Mouse (Mus musculus): ENCODE data around the gene Smco2. TPM values are rescaled to one million over a fixed set of nuclear protein-coding genes. Genes with fewer than 3 reads are reported as not detected.

Gene Smco2
- total and polyA plus RNA-seq, 3 experiments: 0.76 to 2.0 (median 2.0) TPM

- Histone ChIP-seq H3K36me3 (ENCODE audit: control insufficient read depth, insufficient read depth, low read length) (no peaks in the 10 kb centered on the region), H3K79me2 (replicated peaks; ENCODE audit: control insufficient read depth, insufficient read depth, low read length) (no peaks in the 10 kb centered on the region), H3K4me3 (no peak overlapping the region), H3K4me1 (ENCODE audit: control insufficient read depth, insufficient read depth, low read length) (no peaks in the 10 kb centered on the region; the same call in 1 of the 2 replicates), H3K27ac (no peak overlapping the region), H3K9ac (ENCODE audit: low read depth, low read length) (no peak overlapping the region), H3K27me3 (ENCODE audit: control insufficient read depth, insufficient read depth, low read length) (no peaks in the 10 kb centered on the region)
- TF ChIP-seq CTCF (IDR thresholded peaks at IDR 0.05): no peak
- no peak for TF ChIP-seq POLR2A (IDR thresholded peaks at IDR 0.05; ENCODE audit: insufficient read depth, low read depth, low read length)
- TF ChIP-seq EP300 (IDR thresholded peaks at IDR 0.05; ENCODE audit: insufficient read depth, low read depth, low read length): no peak
- DNase-seq: no peak
- intact Hi-C loops (cut with DNase I): no loop called here
- WGBS: 62% methylated on average over 12 of the region's 12 CpGs
Observed at GRCm38 (mm10) chr6:146877425-146878045, 27.6 kb downstream of the Smco2 start.

- Histone ChIP-seq H3K27ac (no peak overlapping the region), H3K4me3 (no peak overlapping the region), H3K27me3 (ENCODE audit: control insufficient read depth, insufficient read depth, low read length) (no peaks in the 10 kb centered on the region), H3K79me2 (replicated peaks; ENCODE audit: control insufficient read depth, insufficient read depth, low read length) (no peaks in the 10 kb centered on the region), H3K9ac (ENCODE audit: low read depth, low read length) (no peak overlapping the region), H3K4me1 (ENCODE audit: control insufficient read depth, insufficient read depth, low read length) (no peaks in the 10 kb centered on the region; the same call in 1 of the 2 replicates), H3K36me3 (ENCODE audit: control insufficient read depth, insufficient read depth, low read length) (no peaks in the 10 kb centered on the region)
- intact Hi-C loops (cut with DNase I): no loop called here
- DNase-seq: no peak
- WGBS: 47% methylated on average over 10 of the region's 10 CpGs
- TF ChIP-seq CTCF (IDR thresholded peaks at IDR 0.05) (no peak), EP300 (IDR thresholded peaks at IDR 0.05; ENCODE audit: insufficient read depth, low read depth, low read length) (no peak), POLR2A (IDR thresholded peaks at IDR 0.05; ENCODE audit: insufficient read depth, low read depth, low read length) (no peak)
Observed at GRCm38 (mm10) chr6:146878926-146879325, 29.0 kb downstream of the Smco2 start.

GRCm38 (mm10) chr6:146879856-146880255 lies 30.0 kb downstream of the Smco2 start:
- 93% methylated on average over 9 of the region's 9 CpGs for WGBS
- intact Hi-C loops (cut with DNase I): no loop called here

GRCm38 (mm10) chr6:146880296-146880695 lies 30.4 kb downstream of the Smco2 start:
- DNase-seq: no peak
- H3K27ac ChIP-seq: no peak overlapping the region
- H3K36me3 ChIP-seq (ENCODE audit: control insufficient read depth, insufficient read depth, low read length): no peaks in the 10 kb centered on the region
- intact Hi-C loops (cut with DNase I): no loop called here
- 89% methylated on average over 4 of the region's 4 CpGs for WGBS
- H3K4me3 ChIP-seq: no peak overlapping the region
- no peak overlapping the region for H3K9ac ChIP-seq (ENCODE audit: low read depth, low read length)
- H3K27me3 ChIP-seq (ENCODE audit: control insufficient read depth, insufficient read depth, low read length): no peaks in the 10 kb centered on the region
- H3K79me2 ChIP-seq (replicated peaks; ENCODE audit: control insufficient read depth, insufficient read depth, low read length): no peaks in the 10 kb centered on the region
- H3K4me1 ChIP-seq (ENCODE audit: control insufficient read depth, insufficient read depth, low read length): no peaks in the 10 kb centered on the region; the same call in 1 of the 2 replicates
- TF ChIP-seq EP300 (IDR thresholded peaks at IDR 0.05; ENCODE audit: insufficient read depth, low read depth, low read length) (no peak), POLR2A (IDR thresholded peaks at IDR 0.05; ENCODE audit: insufficient read depth, low read depth, low read length) (no peak), CTCF (IDR thresholded peaks at IDR 0.05) (no peak)

More at GRCm38 (mm10) chr6:146879856-146880255, 30.0 kb downstream of the Smco2 start:
- no peaks in the 10 kb centered on the region for H3K27me3 ChIP-seq (ENCODE audit: control insufficient read depth, insufficient read depth, low read length)
- DNase-seq: no peak
- no peak overlapping the region for H3K27ac ChIP-seq
- no peaks in the 10 kb centered on the region for H3K79me2 ChIP-seq (replicated peaks; ENCODE audit: control insufficient read depth, insufficient read depth, low read length)
- TF ChIP-seq EP300 (IDR thresholded peaks at IDR 0.05; ENCODE audit: insufficient read depth, low read depth, low read length): no peak
- TF ChIP-seq POLR2A (IDR thresholded peaks at IDR 0.05; ENCODE audit: insufficient read depth, low read depth, low read length): no peak
- no peak for TF ChIP-seq CTCF (IDR thresholded peaks at IDR 0.05)
- H3K36me3 ChIP-seq (ENCODE audit: control insufficient read depth, insufficient read depth, low read length): no peaks in the 10 kb centered on the region
- no peaks in the 10 kb centered on the region; the same call in 1 of the 2 replicates for H3K4me1 ChIP-seq (ENCODE audit: control insufficient read depth, insufficient read depth, low read length)
- no peak overlapping the region for H3K4me3 ChIP-seq
- no peak overlapping the region for H3K9ac ChIP-seq (ENCODE audit: low read depth, low read length)

GRCm38 (mm10) chr6:146881896-146882770 lies 32.2 kb downstream of the Smco2 start:
- TF ChIP-seq CTCF (IDR thresholded peaks at IDR 0.05) (no peak), EP300 (IDR thresholded peaks at IDR 0.05; ENCODE audit: insufficient read depth, low read depth, low read length) (no peak), POLR2A (IDR thresholded peaks at IDR 0.05; ENCODE audit: insufficient read depth, low read depth, low read length) (no peak)
- H3K79me2 ChIP-seq (replicated peaks; ENCODE audit: control insufficient read depth, insufficient read depth, low read length): no peaks in the 10 kb centered on the region
- no peaks in the 10 kb centered on the region; the same call in none of the 2 replicates for H3K4me1 ChIP-seq (ENCODE audit: control insufficient read depth, insufficient read depth, low read length)
- H3K27ac ChIP-seq: no peak overlapping the region
- WGBS: 46% methylated on average over 13 of the region's 13 CpGs
- no peaks in the 10 kb centered on the region for H3K27me3 ChIP-seq (ENCODE audit: control insufficient read depth, insufficient read depth, low read length)
- DNase-seq: no peak
- H3K4me3 ChIP-seq: no peak overlapping the region
- H3K9ac ChIP-seq (ENCODE audit: low read depth, low read length): no peak overlapping the region
- H3K36me3 ChIP-seq (ENCODE audit: control insufficient read depth, insufficient read depth, low read length): no peaks in the 10 kb centered on the region
- intact Hi-C loops (cut with DNase I): no loop called here
